Mouse (Mus musculus): ENCODE measurements around the gene Tspan15. TPM values are rescaled to one million over a fixed set of nuclear protein-coding genes. Genes with fewer than 3 reads are reported as not detected.
A peak's percentile ranks its signal among the peaks of the same experiment; 100 is the strongest.

Tspan15 gene
- total RNA-seq, 2 experiments from 2014 or later, result 1.6 to 11.1 TPM

GRCm38 (mm10) chr10:62194946-62195345 is 36.1 kb downstream of the Tspan15 start:
- ATAC-seq (replicated peaks; ENCODE audit: low FRiP score, poor library complexity, severe bottlenecking), result no peak

GRCm38 (mm10) chr10:62194461-62194860 is 36.6 kb downstream of the Tspan15 start:
- ATAC-seq (replicated peaks; ENCODE audit: low FRiP score, poor library complexity, severe bottlenecking), result no peak

- no peak for ATAC-seq (replicated peaks; ENCODE audit: low FRiP score, poor library complexity, severe bottlenecking)
Measured at GRCm38 (mm10) chr10:62194043-62194442, 37.0 kb downstream of the Tspan15 start.

- ATAC-seq (replicated peaks; ENCODE audit: low FRiP score, poor library complexity, severe bottlenecking), result no peak
Measured at GRCm38 (mm10) chr10:62192701-62193157, 38.3 kb downstream of the Tspan15 start.

DNA sequence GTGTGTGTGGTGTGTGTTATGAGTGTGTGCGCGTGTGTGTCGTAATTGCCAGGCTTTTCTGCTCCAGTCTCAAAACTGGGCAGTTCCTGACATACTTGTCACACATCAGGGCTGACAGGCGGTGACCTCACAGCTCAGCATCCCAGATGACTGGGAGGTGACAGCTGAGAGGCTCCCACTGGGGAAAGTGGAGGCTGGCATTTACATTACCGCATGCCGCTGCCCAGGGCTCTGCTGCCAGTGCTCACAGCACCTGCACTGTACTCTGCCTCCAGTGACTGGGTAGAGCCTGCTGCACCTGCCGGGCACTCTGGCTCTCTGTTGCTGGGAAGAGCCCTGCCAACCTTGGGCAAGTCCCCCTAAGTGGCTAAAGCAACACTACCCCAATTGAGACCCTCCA is 40.2 kb downstream of the Tspan15 start:
- no peak for ATAC-seq (replicated peaks; ENCODE audit: low FRiP score, poor library complexity, severe bottlenecking)

- ATAC-seq (replicated peaks; ENCODE audit: low FRiP score, poor library complexity, severe bottlenecking), result no peak
Measured at GRCm38 (mm10) chr10:62189910-62190309, 41.1 kb downstream of the Tspan15 start.

- no peak for ATAC-seq (replicated peaks; ENCODE audit: low FRiP score, poor library complexity, severe bottlenecking)
Measured at GRCm38 (mm10) chr10:62189303-62189702, 41.7 kb downstream of the Tspan15 start.

DNA sequence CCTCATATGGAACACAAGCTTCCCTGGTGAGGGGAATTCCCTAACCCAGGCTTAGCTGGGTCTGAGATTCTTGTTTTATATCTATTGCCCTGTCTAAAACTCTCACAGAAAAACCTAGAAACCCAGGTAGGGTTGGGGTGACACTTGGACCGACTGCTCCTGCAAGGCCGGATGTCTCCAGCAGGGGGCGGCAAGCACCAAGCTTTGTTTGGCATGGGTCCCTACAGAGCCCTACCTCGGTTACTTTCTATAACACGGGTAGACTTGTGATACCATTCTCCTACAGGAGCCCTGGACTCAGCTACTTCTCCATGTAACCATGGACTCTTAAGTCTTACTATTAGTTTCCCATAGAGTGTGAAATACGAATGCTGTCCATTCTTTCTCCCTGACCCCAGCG is 44.2 kb downstream of the Tspan15 start:
- peak; percentile 56 for ATAC-seq (replicated peaks; ENCODE audit: low FRiP score, poor library complexity, severe bottlenecking)

- ATAC-seq (replicated peaks; ENCODE audit: low FRiP score, poor library complexity, severe bottlenecking), result peak; percentile 88
Measured at GRCm38 (mm10) chr10:62183053-62183452, 48.0 kb downstream of the Tspan15 start.

- ATAC-seq (replicated peaks; ENCODE audit: low FRiP score, poor library complexity, severe bottlenecking), result no peak
Measured at GRCm38 (mm10) chr10:62182471-62183014, 48.5 kb downstream of the Tspan15 start.

DNA sequence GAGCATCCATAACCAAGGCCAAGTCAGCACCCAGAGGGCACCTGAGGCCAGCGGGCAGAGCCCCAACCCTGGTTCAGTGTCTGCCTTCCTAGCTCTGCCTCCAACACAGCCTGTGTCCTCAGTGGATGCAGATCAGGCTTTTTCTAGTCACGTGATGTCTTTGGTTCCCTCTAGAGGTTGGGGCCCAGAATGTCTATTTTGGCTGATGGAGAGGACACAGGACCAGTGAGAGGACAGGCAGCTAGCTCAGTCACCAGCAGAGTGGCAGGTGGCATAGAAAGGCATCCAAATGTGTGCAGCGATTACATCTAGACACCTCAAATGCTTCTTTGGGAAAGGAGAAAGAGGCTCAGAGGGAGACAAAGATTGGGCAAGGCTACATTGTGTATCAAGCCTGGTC is 49.4 kb downstream of the Tspan15 start:
- no peak for ATAC-seq (replicated peaks; ENCODE audit: low FRiP score, poor library complexity, severe bottlenecking)

DNA sequence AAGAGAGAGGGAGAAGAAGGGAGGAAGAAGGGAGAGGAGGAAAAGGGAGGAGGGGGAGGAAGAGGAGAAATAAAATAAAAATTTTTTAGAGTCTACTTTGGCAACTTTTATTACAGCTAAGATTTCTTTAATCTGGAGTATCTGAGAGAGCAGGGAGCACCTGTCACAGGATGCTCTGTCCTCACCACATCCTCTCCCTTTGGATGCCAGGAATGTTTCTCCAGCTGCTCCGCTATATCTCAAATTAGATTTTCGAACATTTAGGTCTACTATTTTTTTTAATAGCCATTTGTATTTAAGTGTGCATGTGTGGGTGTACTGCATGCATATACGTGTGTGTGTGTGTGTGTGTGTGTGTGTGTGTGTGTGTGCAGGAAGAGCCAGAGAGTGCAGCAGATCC is 51.1 kb downstream of the Tspan15 start:
- no peak for ATAC-seq (replicated peaks; ENCODE audit: low FRiP score, poor library complexity, severe bottlenecking)

GRCm38 (mm10) chr10:62174533-62175313 is 56.3 kb downstream of the Tspan15 start:
- ATAC-seq (replicated peaks; ENCODE audit: low FRiP score, poor library complexity, severe bottlenecking), result no peak

DNA sequence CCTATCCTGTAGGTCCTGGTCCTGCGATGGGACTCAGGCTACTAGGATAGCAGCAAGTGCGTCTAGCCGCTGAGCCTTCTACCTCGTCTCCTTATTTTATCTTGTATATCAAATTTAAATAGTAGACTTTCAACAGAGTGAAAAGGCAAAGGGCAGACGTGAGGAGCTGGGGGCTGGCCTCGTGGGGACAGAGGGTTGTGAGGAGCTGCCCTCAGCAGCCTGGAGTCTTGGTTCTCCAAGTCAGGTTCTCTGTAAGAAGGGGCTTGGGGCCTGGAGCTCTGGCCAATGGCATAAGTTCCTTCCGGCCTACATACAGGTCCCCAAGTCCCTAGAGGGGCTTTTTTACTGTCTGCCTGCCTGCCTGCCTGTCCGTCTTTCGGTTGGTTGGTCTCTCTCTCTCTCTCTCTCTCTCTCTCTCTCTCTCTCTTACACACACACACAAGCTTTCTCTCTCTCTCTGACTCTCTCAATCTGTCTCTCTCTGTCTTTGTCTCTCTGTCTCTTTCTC is 57.1 kb downstream of the Tspan15 start:
- no peak for ATAC-seq (replicated peaks; ENCODE audit: low FRiP score, poor library complexity, severe bottlenecking)

DNA sequence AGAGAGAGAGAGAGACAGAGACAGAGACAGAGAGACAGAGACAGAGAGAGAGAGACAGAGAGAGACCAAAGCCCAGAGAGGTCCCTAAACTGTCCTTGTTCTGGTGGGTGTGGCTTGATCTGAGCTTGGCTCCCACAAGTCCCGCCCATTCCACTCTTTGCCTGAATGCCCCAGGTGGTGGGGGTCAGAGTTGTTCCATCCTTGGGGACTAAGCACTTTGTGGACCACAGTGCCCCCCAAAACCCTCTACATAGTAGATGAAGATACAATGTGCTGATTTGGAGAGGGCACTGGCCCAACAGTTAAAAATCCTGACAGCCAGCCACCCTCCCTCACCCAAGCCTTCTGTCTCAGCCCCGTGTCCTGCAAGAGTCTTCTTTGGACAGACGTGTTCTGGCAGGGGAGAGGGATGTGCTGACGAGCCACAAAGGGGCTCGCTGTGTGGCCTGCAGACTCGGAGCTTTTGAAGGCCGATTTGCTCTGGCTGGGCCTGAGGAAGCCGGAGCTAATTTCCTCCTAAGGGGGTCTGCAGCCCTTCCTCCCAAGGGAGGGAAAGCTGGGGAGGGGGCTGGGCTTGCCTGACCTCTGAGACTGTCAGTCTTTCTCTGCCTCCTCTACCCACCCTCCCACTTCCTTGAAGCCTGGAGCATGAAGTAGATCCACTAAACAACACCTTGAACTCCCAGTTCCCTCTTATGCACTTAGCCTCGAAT is 58.1 kb downstream of the Tspan15 start:
- no peak for ATAC-seq (replicated peaks; ENCODE audit: low FRiP score, poor library complexity, severe bottlenecking)

- ATAC-seq (replicated peaks; ENCODE audit: low FRiP score, poor library complexity, severe bottlenecking), result no peak
Measured at GRCm38 (mm10) chr10:62162410-62162809, 68.6 kb downstream of the Tspan15 start.

DNA sequence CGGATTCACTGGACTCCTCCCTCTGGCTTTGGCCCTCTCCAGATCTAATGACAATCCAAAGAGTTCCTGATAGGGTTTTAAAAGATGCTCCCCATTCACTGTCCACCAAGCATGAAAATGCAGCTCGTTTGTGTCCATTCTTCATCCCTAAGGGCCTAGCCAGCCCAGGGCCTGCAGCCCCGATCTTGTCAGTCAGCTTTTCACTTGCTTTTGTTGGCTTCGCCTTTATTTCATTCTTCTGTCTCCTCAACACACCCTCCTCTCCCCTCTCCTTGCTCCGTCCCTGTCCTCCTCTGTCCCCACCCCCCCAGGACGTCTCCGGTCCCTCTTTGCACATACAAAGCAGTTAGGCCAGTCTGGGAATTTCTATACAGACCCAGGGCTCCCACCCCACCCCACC is 81.1 kb downstream of the Tspan15 start:
- no peak for ATAC-seq (replicated peaks; ENCODE audit: low FRiP score, poor library complexity, severe bottlenecking)

DNA sequence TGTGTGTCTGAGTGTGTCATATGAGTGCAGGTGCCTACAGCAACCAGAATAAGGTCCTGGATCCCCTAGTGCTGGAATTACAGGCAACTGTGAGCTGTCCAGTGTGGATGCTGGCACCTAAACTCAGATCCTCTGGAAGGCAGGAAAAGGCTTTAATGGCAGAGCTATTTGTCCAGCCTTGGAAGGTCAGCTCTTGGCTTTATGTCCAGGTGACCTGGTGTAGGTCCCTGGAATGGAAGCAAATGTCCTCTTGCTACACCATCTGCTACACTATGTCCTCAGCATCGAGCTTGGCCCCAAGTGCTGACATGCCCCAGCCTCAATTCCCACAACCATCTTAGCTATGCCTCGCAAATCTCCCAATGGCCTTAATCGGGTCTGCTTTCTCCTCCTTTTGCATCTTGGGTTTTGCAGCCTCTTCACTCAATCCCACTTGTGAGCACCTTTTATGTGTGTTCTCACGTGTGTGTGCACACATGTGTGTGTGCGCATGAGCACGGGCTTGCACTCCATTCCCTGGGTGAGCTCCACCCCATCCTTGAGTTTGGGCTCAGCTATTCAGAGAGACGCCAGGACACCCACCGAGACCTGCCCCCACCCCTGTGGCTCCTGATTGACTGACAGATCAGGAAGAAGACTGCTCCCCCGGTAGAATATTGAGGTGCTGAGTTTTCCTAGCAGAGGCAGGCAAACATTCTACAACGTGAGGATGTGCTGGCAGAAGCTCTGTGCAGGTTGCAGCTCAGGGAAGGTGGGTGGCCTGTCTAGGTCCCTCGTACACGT is 83.4 kb downstream of the Tspan15 start:
- no peak for ATAC-seq (replicated peaks; ENCODE audit: low FRiP score, poor library complexity, severe bottlenecking)

GRCm38 (mm10) chr10:62145957-62146356 is 85.1 kb downstream of the Tspan15 start:
- ATAC-seq (replicated peaks; ENCODE audit: low FRiP score, poor library complexity, severe bottlenecking), result no peak

DNA sequence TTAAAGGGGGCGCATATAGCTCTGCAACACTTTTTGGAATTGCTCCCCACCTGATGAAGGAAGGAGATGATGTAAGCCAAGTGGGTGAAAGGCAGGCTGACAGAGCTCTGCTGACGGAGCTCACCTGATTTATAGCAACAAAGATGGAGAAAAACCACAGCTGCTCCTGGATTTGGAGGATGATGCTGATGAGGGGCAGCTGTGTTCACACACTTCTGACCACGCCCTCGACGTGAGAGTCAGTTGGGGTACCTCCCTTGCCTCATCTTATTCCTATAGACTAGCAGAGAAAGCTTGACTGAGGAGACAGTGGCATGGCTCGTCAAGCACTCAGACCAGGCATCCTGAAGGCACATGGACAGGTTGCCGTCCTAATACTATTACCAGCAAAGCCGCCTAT is 87.2 kb downstream of the Tspan15 start, which contains the start of gene Fam241b:
Gene Fam241b, minus strand, starts transcription at position 101 of the 400 bp plus-strand sequence.
- ATAC-seq (replicated peaks; ENCODE audit: low FRiP score, poor library complexity, severe bottlenecking), result no peak

Data from erythroblast, adult 5-6 weeks (primary cell).